Mouse (Mus musculus): ENCODE results near the gene Kif5a.

Kif5a gene

GRCm38 (mm10) chr10:127290930-127291880 lies 28.1 kb upstream of the Kif5a start:
- in situ Hi-C loops (cut with MboI; ENCODE audit: low pct_unique_long_range_greater_than_20kb in 1 of 2, low sequenced_read_pairs in 2 of 2, unreplicated experiment in 1 of 2), result no loop called here

GRCm38 (mm10) chr10:127290307-127290929 lies 27.3 kb upstream of the Kif5a start:
- in situ Hi-C loops (cut with MboI; ENCODE audit: low pct_unique_long_range_greater_than_20kb in 1 of 2, low sequenced_read_pairs in 2 of 2, unreplicated experiment in 1 of 2), result no loop called here

DNA sequence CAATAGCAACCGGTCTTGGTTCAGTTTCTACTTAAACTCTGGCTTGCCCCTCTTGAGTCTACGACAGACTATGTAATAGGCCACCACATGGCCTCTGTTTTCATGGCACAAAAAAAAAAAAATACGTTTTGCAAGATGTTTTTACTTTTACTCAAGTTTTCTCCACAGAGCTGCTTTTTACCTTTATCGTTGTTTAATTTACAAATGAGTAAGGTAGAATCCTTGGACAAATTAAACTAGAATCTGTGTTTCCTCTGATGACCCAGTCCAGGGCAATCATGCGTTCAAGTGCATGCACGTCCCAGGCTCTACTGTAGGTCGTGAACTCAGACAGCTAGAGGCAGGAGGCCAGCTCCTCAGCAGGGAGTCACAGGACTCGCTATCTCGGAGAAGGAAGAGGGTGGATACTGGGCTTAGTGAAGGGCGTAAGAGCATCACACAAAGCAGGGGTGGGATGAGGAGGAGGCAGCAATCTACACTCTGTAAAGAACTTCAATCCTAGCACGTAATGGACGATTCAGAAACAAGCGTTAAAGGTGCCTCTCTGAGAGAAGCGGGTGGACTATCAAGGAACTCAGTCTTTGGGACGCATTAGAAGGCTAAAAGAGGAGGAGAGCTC lies 26.5 kb upstream of the Kif5a start:
- in situ Hi-C loops (cut with MboI; ENCODE audit: low pct_unique_long_range_greater_than_20kb in 1 of 2, low sequenced_read_pairs in 2 of 2, unreplicated experiment in 1 of 2), result no loop called here

DNA sequence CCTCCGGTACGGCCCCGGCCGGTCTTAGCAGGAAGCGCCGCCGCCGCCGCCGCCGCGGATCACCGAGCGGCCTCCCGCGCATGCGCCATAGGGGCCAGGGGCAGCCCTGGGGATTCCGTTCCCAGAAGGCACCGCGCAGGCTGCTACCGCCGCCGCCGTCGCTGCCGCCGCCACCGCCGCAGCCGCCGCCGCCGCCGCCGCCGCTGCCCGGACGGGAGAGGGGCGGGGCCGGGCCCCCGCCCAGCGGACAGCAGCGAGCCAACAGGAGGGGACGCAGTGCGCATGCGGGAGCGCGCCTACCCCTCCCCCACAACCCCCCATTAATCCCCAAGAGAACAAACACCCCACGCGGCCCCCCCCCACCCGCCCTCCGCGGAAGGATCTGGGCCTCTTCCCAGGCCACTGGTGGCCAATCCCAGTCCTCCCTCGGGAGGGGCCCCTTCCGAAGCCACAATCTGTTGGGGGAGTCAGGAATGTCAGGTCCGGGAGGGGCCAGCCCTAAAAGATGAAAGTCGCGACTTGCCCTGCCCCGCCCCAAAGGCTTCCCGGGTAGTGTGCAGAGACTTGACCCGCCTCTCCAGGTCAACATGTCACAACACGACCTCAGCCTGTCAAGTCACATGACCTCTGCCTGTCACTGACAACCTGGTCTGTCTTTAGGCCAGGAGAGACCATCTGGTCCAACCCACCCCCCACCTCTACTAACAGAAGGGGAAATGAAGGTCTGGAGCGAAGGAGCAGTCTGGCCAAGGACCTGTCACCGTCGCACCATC lies 25.8 kb upstream of the Kif5a start, which contains the start of gene Mbd6:
Gene Mbd6 (minus strand): TSS at position 219 of the 773 bp plus-strand sequence.
- in situ Hi-C loops (cut with MboI; ENCODE audit: low pct_unique_long_range_greater_than_20kb in 1 of 2, low sequenced_read_pairs in 2 of 2, unreplicated experiment in 1 of 2), result no loop called here

DNA sequence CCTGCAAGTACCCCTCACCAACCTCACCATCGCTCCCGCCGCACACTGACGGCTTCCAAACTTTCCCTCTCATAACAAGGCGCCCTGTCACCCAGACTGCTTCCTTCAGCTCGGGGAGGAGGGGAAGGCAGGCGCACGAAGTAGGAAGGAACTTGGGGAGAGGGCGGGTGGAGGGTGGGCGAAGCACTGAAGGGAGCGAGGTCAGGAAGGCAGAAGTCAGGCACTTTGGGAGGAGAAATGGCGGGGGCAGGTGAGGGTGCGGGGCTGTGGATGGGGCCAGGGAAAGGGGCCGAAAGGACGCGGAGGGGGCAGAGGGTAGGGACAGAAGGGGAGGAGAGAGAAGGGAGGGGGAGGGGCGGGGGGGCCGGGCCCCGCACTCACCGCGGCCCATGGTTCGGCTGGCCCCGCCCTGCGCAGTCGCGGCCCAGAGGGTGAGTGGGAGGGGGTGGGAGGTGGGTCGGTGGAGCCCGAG lies 25.2 kb upstream of the Kif5a start:
- in situ Hi-C loops (cut with MboI; ENCODE audit: low pct_unique_long_range_greater_than_20kb in 1 of 2, low sequenced_read_pairs in 2 of 2, unreplicated experiment in 1 of 2), result no loop called here

GRCm38 (mm10) chr10:127287936-127288293 lies 24.8 kb upstream of the Kif5a start:
- in situ Hi-C loops (cut with MboI; ENCODE audit: low pct_unique_long_range_greater_than_20kb in 1 of 2, low sequenced_read_pairs in 2 of 2, unreplicated experiment in 1 of 2), result no loop called here

GRCm38 (mm10) chr10:127287271-127287935 lies 24.3 kb upstream of the Kif5a start:
- in situ Hi-C loops (cut with MboI; ENCODE audit: low pct_unique_long_range_greater_than_20kb in 1 of 2, low sequenced_read_pairs in 2 of 2, unreplicated experiment in 1 of 2), result no loop called here

DNA sequence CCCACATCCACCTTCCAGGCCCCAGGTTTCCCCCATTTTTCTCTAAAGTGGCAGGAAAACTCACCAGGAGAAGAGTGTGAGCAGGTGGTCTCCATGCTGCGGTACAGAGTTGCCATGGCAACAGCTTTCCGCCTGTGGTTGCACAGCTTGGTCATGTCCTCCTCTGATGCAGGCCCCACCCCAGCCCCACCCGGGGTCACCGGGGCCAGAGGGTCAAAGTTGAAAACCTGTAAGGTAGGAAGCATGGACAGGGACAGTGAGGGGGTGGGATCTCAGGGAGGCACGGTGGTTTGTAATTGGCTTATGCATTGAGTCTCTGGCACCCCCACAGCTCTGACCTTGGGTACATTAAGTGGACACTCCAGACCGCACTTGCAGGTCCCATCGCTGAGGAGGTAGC lies 23.6 kb upstream of the Kif5a start:
- in situ Hi-C loops (cut with MboI; ENCODE audit: low pct_unique_long_range_greater_than_20kb in 1 of 2, low sequenced_read_pairs in 2 of 2, unreplicated experiment in 1 of 2), result no loop called here

DNA sequence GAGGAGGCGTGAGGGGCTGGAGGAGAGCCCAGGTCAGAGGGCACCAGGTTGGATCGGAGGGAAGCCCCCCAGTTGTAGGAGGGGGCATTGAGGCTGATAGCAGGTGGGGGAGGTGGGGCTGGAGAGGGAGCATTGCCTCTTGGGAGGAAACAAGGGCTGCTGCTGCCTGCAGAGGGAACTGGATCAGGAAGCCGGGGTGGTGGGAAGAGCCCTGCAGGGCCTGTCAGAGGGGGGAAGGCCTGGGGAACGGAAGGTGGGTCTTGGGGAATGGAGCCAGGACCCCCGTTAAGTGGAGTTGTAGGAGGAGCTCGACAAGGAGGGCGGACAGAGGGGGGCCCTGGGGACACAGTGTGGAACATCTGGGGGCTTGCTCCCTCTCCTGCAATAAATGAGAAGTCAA lies 23.0 kb upstream of the Kif5a start:
- in situ Hi-C loops (cut with MboI; ENCODE audit: low pct_unique_long_range_greater_than_20kb in 1 of 2, low sequenced_read_pairs in 2 of 2, unreplicated experiment in 1 of 2), result no loop called here

DNA sequence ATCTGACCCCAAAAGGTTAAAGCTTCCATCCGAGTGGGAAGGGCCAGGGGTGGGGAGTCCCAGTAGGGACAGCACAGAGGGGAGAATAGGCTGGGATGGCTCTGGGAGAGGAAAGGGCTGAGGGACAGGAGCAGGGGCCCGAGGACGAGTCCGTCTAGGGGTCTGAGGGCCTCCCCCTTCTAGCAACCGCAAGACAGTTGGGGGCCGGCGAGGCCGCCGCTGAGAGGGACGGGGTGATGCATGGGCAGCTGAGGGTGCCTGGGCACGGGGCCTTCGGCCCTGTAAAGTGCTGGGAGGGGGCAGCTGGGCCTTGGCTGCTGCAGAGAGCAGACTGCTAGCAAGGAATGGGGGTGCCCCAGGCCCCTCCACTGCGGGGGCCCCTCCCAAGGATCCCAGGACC lies 22.5 kb upstream of the Kif5a start:
- in situ Hi-C loops (cut with MboI; ENCODE audit: low pct_unique_long_range_greater_than_20kb in 1 of 2, low sequenced_read_pairs in 2 of 2, unreplicated experiment in 1 of 2), result no loop called here

- in situ Hi-C loops (cut with MboI; ENCODE audit: low pct_unique_long_range_greater_than_20kb in 1 of 2, low sequenced_read_pairs in 2 of 2, unreplicated experiment in 1 of 2), result no loop called here
Observed at GRCm38 (mm10) chr10:127284724-127285500, 21.8 kb upstream of the Kif5a start.

DNA sequence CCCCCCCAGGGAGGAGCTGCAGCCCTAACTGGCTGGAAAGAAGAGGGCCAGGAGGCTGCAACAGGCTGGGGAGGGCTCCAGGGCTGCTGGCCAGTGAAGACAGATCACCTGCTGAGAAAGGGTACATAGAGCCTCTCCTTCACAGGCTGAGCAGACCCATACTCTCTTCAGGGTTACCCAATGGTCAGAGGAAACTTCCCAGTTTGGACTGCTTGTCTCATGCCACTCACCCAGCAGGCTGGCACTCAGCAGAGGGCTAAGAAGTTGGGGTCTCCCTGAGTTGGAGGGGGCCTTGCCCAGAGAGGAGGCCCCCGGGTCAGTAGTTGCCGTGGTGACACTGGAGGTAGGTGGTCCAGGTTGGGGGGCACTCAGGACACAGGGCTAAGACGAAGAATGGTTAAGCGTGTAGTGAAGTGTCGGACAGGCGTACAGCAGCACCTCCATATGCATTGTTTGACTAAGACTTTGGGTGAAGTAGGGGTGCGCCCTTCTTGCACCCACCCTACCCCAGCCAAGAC lies 21.0 kb upstream of the Kif5a start:
- in situ Hi-C loops (cut with MboI; ENCODE audit: low pct_unique_long_range_greater_than_20kb in 1 of 2, low sequenced_read_pairs in 2 of 2, unreplicated experiment in 1 of 2), result no loop called here

GRCm38 (mm10) chr10:127282620-127283215 lies 19.6 kb upstream of the Kif5a start:
- in situ Hi-C loops (cut with MboI; ENCODE audit: low pct_unique_long_range_greater_than_20kb in 1 of 2, low sequenced_read_pairs in 2 of 2, unreplicated experiment in 1 of 2), result no loop called here

- in situ Hi-C loops (cut with MboI; ENCODE audit: low pct_unique_long_range_greater_than_20kb in 1 of 2, low sequenced_read_pairs in 2 of 2, unreplicated experiment in 1 of 2), result no loop called here
Observed at GRCm38 (mm10) chr10:127281316-127281715, 18.2 kb upstream of the Kif5a start.

DNA sequence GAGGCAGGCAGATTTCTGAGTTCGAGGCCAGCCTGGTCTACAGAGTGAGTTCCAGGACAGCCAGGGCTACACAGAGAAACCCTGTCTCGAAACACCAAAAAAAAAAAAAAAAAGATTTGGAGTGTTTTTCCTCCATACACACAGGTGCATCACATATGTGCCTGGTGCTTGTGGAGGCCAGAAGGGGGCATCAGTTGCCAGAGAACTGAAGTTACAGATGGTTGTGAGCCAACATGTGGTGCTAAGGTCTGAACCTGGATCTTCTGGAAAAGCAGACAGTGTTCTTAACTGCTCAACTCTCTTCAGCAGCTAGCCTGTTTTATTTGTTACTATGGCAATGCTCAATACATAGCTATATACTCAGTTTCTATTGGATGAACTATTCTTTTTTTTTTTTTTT lies 16.6 kb upstream of the Kif5a start:
- in situ Hi-C loops (cut with MboI; ENCODE audit: low pct_unique_long_range_greater_than_20kb in 1 of 2, low sequenced_read_pairs in 2 of 2, unreplicated experiment in 1 of 2), result no loop called here

DNA sequence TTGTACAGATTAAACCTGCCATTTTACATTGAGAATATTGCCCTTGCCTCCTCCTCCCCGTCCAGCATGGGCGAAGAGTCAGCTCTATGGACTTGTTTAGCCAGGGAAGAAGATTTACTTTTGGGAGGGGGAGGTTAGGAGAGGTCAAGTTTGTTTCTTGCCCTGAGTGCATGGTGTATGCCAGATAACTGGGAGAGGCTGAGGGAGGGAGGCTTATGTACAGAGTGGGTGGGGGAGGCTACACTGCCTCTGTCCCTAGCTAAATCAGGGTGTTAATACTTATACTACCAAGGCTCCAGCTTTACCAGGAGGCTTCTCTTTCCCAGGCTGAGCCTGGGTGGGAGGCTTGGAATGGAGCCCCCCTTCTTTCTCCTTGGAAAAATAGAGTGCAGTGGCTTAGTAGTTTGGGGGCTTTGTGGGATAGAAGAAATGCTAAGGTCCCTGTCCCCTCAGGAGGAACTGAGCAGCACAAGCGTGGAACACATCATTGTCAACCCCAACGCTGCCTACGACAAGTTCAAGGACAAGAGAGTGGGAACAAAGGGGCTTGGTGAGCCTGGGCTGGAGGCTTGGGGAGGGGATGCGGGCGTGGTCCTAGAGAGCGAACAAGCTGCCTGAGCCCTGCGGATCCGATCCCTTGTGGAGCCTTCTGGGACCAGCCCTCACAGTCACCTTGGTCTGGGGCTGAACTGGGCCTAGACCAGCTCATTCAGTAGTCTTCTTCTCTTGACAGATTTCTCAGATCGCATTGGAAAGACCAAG lies 11.3 kb upstream of the Kif5a start:
- in situ Hi-C loops (cut with MboI; ENCODE audit: low pct_unique_long_range_greater_than_20kb in 1 of 2, low sequenced_read_pairs in 2 of 2, unreplicated experiment in 1 of 2), result no loop called here
